Mouse (Mus musculus): ENCODE results near the gene Trappc3l. TPM values are rescaled to one million over a fixed set of nuclear protein-coding genes. Genes with fewer than 3 reads are reported as not detected.

The Trappc3l gene
- total and polyA plus RNA-seq, 3 experiments: not detected

GRCm38 (mm10) chr10:34071650-34072049, 34.3 kb downstream of the Trappc3l start:
- Histone ChIP-seq H3K4me3 (replicated peaks in 1 of 3; ENCODE audit: low read depth in 2 of 3, low read length in 2 of 3, poor library complexity in 1 of 3) (no peak overlapping the region), H3K79me2 (replicated peaks; ENCODE audit: control insufficient read depth, extremely low read depth, insufficient read depth, poor library complexity, severe bottlenecking) (no peaks in the 10 kb centered on the region), H3K27ac (ENCODE audit: insufficient read depth, low read depth) (no peak overlapping the region), H3K36me3 (replicated peaks in 1 of 2; ENCODE audit: control insufficient read depth in 1 of 2, insufficient read depth in 1 of 2, low read length in 1 of 2) (no peaks in the 10 kb centered on the region), H3K9me3 (replicated peaks; ENCODE audit: low read length) (no peaks in the 10 kb centered on the region), H3K9ac (ENCODE audit: insufficient read depth, low read depth) (no peak overlapping the region), H3K4me1 (ENCODE audit: control insufficient read depth in 1 of 2, insufficient read depth in 2 of 2) (peaks cover 0 to 8% of the 10 kb centered on the region in 2 experiments; a peak in 2 of 4 replicates), H3K4me2 (ENCODE audit: insufficient read depth, low read depth, poor library complexity, severe bottlenecking) (peak overlapping the region; percentile 50), H3K27me3 (replicated peaks) (no peaks in the 10 kb centered on the region)
- DNase-seq (ENCODE audit: extremely low read depth): no peak
- dilution Hi-C loops (cut with MboI; ENCODE audit: extremely low pct_ligation_motif_present, extremely low pct_unique_long_range_greater_than_20kb, low sequenced_read_pairs): no loop called here
- in situ Hi-C loops (cut with MboI; ENCODE audit: low pct_ligation_motif_present, low pct_unique_long_range_greater_than_20kb, low sequenced_read_pairs): no loop called here
- peak; percentile 17; the same call in 1 of the 2 replicates for TF ChIP-seq SMC3 (IDR thresholded peaks at IDR 0.05; ENCODE audit: low read depth, low read length)
- no peak for TF ChIP-seq MAFK (IDR thresholded peaks at IDR 0.05; ENCODE audit: insufficient replicate concordance, low read length)
- TF ChIP-seq ZNF384 (IDR thresholded peaks at IDR 0.05; ENCODE audit: low read depth, low read length): 0 out of 2 replicates have a peak, but pooled peaks have one; percentile 49
- TF ChIP-seq CTCF (conservative IDR thresholded peaks at IDR 0.05 in 1 of 2, IDR thresholded peaks at IDR 0.05 in 1 of 2; ENCODE audit: low read depth in 2 of 2, low read length in 2 of 2): peak in 1 of 2 experiments; percentile 55; a peak in 2 of 4 replicates
- TF ChIP-seq POLR2A (IDR thresholded peaks at IDR 0.05; ENCODE audit: low read depth, low read length): no peak
- TF ChIP-seq RAD21 (IDR thresholded peaks at IDR 0.05; ENCODE audit: low read depth, low read length): no peak
- TF ChIP-seq UBTF (IDR thresholded peaks at IDR 0.05; ENCODE audit: low read depth, low read length): no peak
- TF ChIP-seq BHLHE40 (IDR thresholded peaks at IDR 0.05; ENCODE audit: low read depth, low read length): no peak
- no peak for TF ChIP-seq MAX (IDR thresholded peaks at IDR 0.05; ENCODE audit: low read length)
- TF ChIP-seq KAT2A (IDR thresholded peaks at IDR 0.05; ENCODE audit: insufficient replicate concordance, low read length): no peak

- Histone ChIP-seq H3K9ac (ENCODE audit: insufficient read depth, low read depth) (no peak overlapping the region), H3K9me3 (replicated peaks; ENCODE audit: low read length) (no peaks in the 10 kb centered on the region), H3K79me2 (replicated peaks; ENCODE audit: control insufficient read depth, extremely low read depth, insufficient read depth, poor library complexity, severe bottlenecking) (no peaks in the 10 kb centered on the region), H3K4me2 (ENCODE audit: insufficient read depth, low read depth, poor library complexity, severe bottlenecking) (no peak overlapping the region), H3K27me3 (replicated peaks) (no peaks in the 10 kb centered on the region), H3K4me1 (ENCODE audit: control insufficient read depth in 1 of 2, insufficient read depth in 2 of 2) (peaks cover 0 to 8% of the 10 kb centered on the region in 2 experiments; a peak in 2 of 4 replicates), H3K36me3 (replicated peaks in 1 of 2; ENCODE audit: control insufficient read depth in 1 of 2, insufficient read depth in 1 of 2, low read length in 1 of 2) (no peaks in the 10 kb centered on the region), H3K27ac (ENCODE audit: insufficient read depth, low read depth) (no peak overlapping the region), H3K4me3 (replicated peaks in 1 of 3; ENCODE audit: low read depth in 2 of 3, low read length in 2 of 3, poor library complexity in 1 of 3) (no peak overlapping the region)
- no peak for TF ChIP-seq CHD2 (IDR thresholded peaks at IDR 0.05; ENCODE audit: low read length)
- no peak for TF ChIP-seq POLR2A (IDR thresholded peaks at IDR 0.05; ENCODE audit: low read depth, low read length)
- no peak for TF ChIP-seq MAFK (IDR thresholded peaks at IDR 0.05; ENCODE audit: insufficient replicate concordance, low read length)
- no peak for TF ChIP-seq NELFE (IDR thresholded peaks at IDR 0.05; ENCODE audit: low read depth, low read length)
- no peak for TF ChIP-seq ETS1 (conservative IDR thresholded peaks at IDR 0.05; ENCODE audit: low read depth, low read length)
- TF ChIP-seq JUN (IDR thresholded peaks at IDR 0.05; ENCODE audit: insufficient read depth, low read depth, low read length): no peak
- TF ChIP-seq RCOR1 (conservative IDR thresholded peaks at IDR 0.05; ENCODE audit: low read depth, low read length): no peak
- TF ChIP-seq TCF12 (IDR thresholded peaks at IDR 0.05; ENCODE audit: low read depth, low read length): no peak
- no peak for TF ChIP-seq MYC (IDR thresholded peaks at IDR 0.05; ENCODE audit: low read depth, low read length)
- no peak for TF ChIP-seq MEF2A (IDR thresholded peaks at IDR 0.05; ENCODE audit: borderline replicate concordance, low read depth, low read length)
- no peak for TF ChIP-seq POLR2AphosphoS2 (IDR thresholded peaks at IDR 0.05; ENCODE audit: low read depth, low read length)
- DNase-seq (ENCODE audit: extremely low read depth): no peak
- dilution Hi-C loops (cut with MboI; ENCODE audit: extremely low pct_ligation_motif_present, extremely low pct_unique_long_range_greater_than_20kb, low sequenced_read_pairs) (no loop called here), in situ Hi-C loops (cut with MboI; ENCODE audit: low pct_ligation_motif_present, low pct_unique_long_range_greater_than_20kb, low sequenced_read_pairs) (no loop called here)
These were observed 37.3 kb downstream of the Trappc3l start for GRCm38 (mm10) chr10:34074522-34075200.

All from CH12.LX (cell line).